10 mouse cellular contexts compared by ENCODE assay signal in genomic region chr5:64196250-64196865, GRCm38 (mm10). TPM values are rescaled to one million over a fixed set of nuclear protein-coding genes. Genes with fewer than 3 reads are reported as not detected.
A peak's percentile ranks its signal among the peaks of the same experiment; 100 is the strongest.
DNase-seq lines count a peak whose midpoint lies in the region; ATAC-seq lines count a peak whose summit lies in the region.
"Had no signal": no experiment of that assay in that cellular context is flagged by ENCODE, and none has a peak within 500 bp of the region (broad histone marks: within the 10 kb centered on the region; RNA-seq: fewer than 3 reads in every experiment).

No protein-coding gene starts in this region.

- no peaks in the 10 kb centered on the region for H3K36me3 ChIP-seq in kidney, embryonic 15.5 days
- H3K36me3 ChIP-seq in kidney, embryonic 14.5 days (ENCODE audit: control insufficient read depth, insufficient read depth, low read length): no peaks in the 10 kb centered on the region
- no peaks in the 10 kb centered on the region for H3K36me3 ChIP-seq in hindbrain, embryonic 16.5 days (ENCODE audit: control insufficient read depth, insufficient read depth, low read length)
- H3K36me3 ChIP-seq: limb, embryonic 10.5 days had no signal

- H3K4me1 ChIP-seq in kidney, embryonic 15.5 days: peaks cover 18% of the 10 kb centered on the region
- 0 out of 2 replicates have a peak, but pooled peaks cover 3% of the 10 kb centered on the region for H3K4me1 ChIP-seq in kidney, embryonic 14.5 days (ENCODE audit: control insufficient read depth, insufficient read depth, low read length)
- H3K4me1 ChIP-seq in hindbrain, embryonic 16.5 days (ENCODE audit: control insufficient read depth, insufficient read depth, low read depth, low read length): 0 out of 2 replicates have a peak, but pooled peaks cover 5% of the 10 kb centered on the region
- H3K4me1 ChIP-seq: limb, embryonic 10.5 days had no signal

- no peaks in the 10 kb centered on the region for H3K27me3 ChIP-seq in kidney, embryonic 15.5 days
- H3K27me3 ChIP-seq in kidney, embryonic 14.5 days (ENCODE audit: control insufficient read depth, insufficient read depth, low read length): no peaks in the 10 kb centered on the region
- H3K27me3 ChIP-seq in hindbrain, embryonic 16.5 days (replicated peaks; ENCODE audit: control insufficient read depth, insufficient read depth, low read length): no peaks in the 10 kb centered on the region

- DNase-seq in adrenal gland, adult (ENCODE audit: inconsistent age in 2 of 2, low spot score in 1 of 2): peak; percentile 60 to 61
- no peak for DNase-seq in adrenal gland, postnatal 4 days (ENCODE audit: low spot score in 2 of 2)
- DNase-seq in brain, embryonic 18.5 days (ENCODE audit: low read depth, low spot score): peak; percentile 14
- no peak for DNase-seq in frontal cortex, postnatal 14 days (ENCODE audit: low spot score in 2 of 2)

- no peak overlapping the region for H3K27ac ChIP-seq in kidney, embryonic 15.5 days
- H3K27ac ChIP-seq in kidney, embryonic 14.5 days (ENCODE audit: low read depth, low read length): no peak overlapping the region; the same call in 1 of the 2 replicates
- no peak overlapping the region for H3K27ac ChIP-seq in hindbrain, embryonic 16.5 days (ENCODE audit: low read depth, low read length)
- H3K27ac ChIP-seq: limb, embryonic 10.5 days had no signal

- 0 out of 2 replicates have a peak, but pooled peaks have one; percentile 16 for ATAC-seq in kidney, embryonic 15.5 days (replicated peaks; ENCODE audit: low FRiP score)
- no peak for ATAC-seq in kidney, embryonic 14.5 days (ENCODE audit: low FRiP score, low TSS enrichment)
- ATAC-seq in hindbrain, embryonic 16.5 days: peak; percentile 93
- ATAC-seq in granulocyte monocyte progenitor cell, adult 5-6 weeks (replicated peaks; ENCODE audit: poor library complexity, severe bottlenecking): no peak
- ATAC-seq: midbrain, embryonic 16.5 days had no signal

- no peak overlapping the region for H3K4me2 ChIP-seq in kidney, embryonic 15.5 days
- H3K4me2 ChIP-seq in kidney, embryonic 14.5 days (replicated peaks; ENCODE audit: low read depth, low read length): no peak overlapping the region
- no peak overlapping the region for H3K4me2 ChIP-seq in hindbrain, embryonic 16.5 days (ENCODE audit: low read length)

- 89% methylated on average over 1 of the region's 1 CpGs for WGBS in kidney, embryonic 15.5 days
- 97% methylated on average over 1 of the region's 1 CpGs for WGBS in kidney, embryonic 14.5 days
- 92% methylated on average over 1 of the region's 1 CpGs for WGBS in hindbrain, embryonic 16.5 days

- no peak overlapping the region for H3K4me3 ChIP-seq in kidney, embryonic 15.5 days (replicated peaks)
- H3K4me3 ChIP-seq in kidney, embryonic 14.5 days (ENCODE audit: low read length): no peak overlapping the region
- no peak overlapping the region for H3K4me3 ChIP-seq in hindbrain, embryonic 16.5 days (ENCODE audit: low read length)
- H3K4me3 ChIP-seq: limb, embryonic 10.5 days had no signal

- H3K9me3 ChIP-seq in kidney, embryonic 15.5 days (replicated peaks): 0 out of 2 replicates have a peak, but pooled peaks cover 4% of the 10 kb centered on the region
- peaks cover 6% of the 10 kb centered on the region; the same call in 1 of the 2 replicates for H3K9me3 ChIP-seq in kidney, embryonic 14.5 days (ENCODE audit: control insufficient read depth, low read length)
- H3K9me3 ChIP-seq in hindbrain, embryonic 16.5 days (ENCODE audit: control insufficient read depth, low read length): no peaks in the 10 kb centered on the region
- H3K9me3 ChIP-seq: limb, embryonic 10.5 days had no signal

- no peak overlapping the region for H3K9ac ChIP-seq in kidney, embryonic 15.5 days
- no peak overlapping the region for H3K9ac ChIP-seq in kidney, embryonic 14.5 days (ENCODE audit: low read depth, low read length)
- no peak overlapping the region for H3K9ac ChIP-seq in hindbrain, embryonic 16.5 days (ENCODE audit: low read depth, low read length)

RNA-seq across cellular contexts. Expression of gene Tbc1d1, which starts 40.3 kb away (rescaled TPM):
- total RNA-seq in adrenal gland, postnatal 4 days (2021): 10 to 100 TPM; 20.2 to 26.7 TPM
- polyA plus RNA-seq in kidney, embryonic 15.5 days (2015; fragmentation: Nextera tagmentation; extraction: Ambion mirVana): 32.0 and 36.3 TPM in 2 replicates
- polyA plus RNA-seq in kidney, embryonic 14.5 days (2014; fragmentation: Nextera tagmentation; extraction: Ambion mirVana): 26.7 and 39.9 TPM in 2 replicates
- 10.9 and 12.3 TPM in 2 replicates for polyA plus RNA-seq in hindbrain, embryonic 16.5 days (2015; fragmentation: Nextera tagmentation; extraction: Ambion mirVana)
- 17.5 and 18.5 TPM in 2 replicates for total RNA-seq in granulocyte monocyte progenitor cell, adult 5-6 weeks (2014; fragmentation: Nextera tagmentation)
- total RNA-seq in granulocyte monocyte progenitor cell, adult 5-6 weeks (2017): 33.6 and 34.7 TPM in 2 replicates

Comparison
In these comparisons a context has a peak if more than half of its experiments do, and no peak if none do; other contexts are left out.
1. DNase-seq: peak in adrenal gland, adult (2 of 2) and brain, embryonic 18.5 days (single experiment); none in adrenal gland, postnatal 4 days (0 of 2) and frontal cortex, postnatal 14 days (0 of 2).
2. ATAC-seq: peak in kidney, embryonic 15.5 days (single experiment) and hindbrain, embryonic 16.5 days (single experiment); none in kidney, embryonic 14.5 days (single experiment) and granulocyte monocyte progenitor cell, adult 5-6 weeks (single experiment).